Mouse (Mus musculus) subcutaneous adipose tissue, adult 2 months (tissue): ENCODE measurements around the gene Zswim9. TPM values are rescaled to one million over a fixed set of nuclear protein-coding genes. Genes with fewer than 3 reads are reported as not detected.

ENCODE experiments used
- polyA plus RNA-seq: library from polyadenylated mRNA; depleted of rRNA; stranded (reverse); fragments of >200 nt; gene quantifications from 2 replicates; pipeline ENCODE4 v1.2.3, GENCODE M21; 2012; ENCODE audit warnings: low replicate concordance; rRNA removed

Gene Zswim9
- 3.4 and 6.5 TPM in 2 replicates for polyA plus RNA-seq

GRCm38 (mm10) chr7:13278308-13278891 lies at the start of gene Zswim9:
Gene Zswim9, minus strand, starts transcription at chr7:13278721.

DNA sequence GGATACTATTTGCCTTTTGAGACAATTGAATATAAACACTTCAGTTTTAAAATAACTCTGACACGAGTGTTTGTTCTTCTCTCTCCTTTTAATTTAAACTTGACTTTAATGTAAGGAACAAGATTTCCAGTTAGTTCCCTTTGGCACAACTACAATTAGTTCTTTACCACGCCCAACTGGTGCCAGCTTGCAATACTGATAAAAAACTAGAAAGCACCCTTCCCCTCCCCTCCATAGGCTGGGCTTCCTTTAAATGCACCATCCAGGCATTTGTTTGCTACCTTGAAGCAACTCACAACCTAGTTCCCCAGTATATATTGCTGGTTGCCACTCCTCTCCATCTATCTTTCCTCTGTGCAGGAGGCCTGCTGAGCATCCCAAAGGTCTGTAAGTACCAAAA lies 45.8 kb upstream of the Zswim9 start, which contains the start of gene Pla2g4c:
Gene Pla2g4c (plus strand): TSS at position 340 of the 400 bp plus-strand sequence.

GRCm38 (mm10) chr7:13277081-13277480 lies 1.4 kb downstream of the Zswim9 start, which contains the start of gene Lig1:
Gene Lig1, plus strand, starts transcription at chr7:13277283.

GRCm38 (mm10) chr7:13212720-13213119 lies 65.8 kb downstream of the Zswim9 start, which contains the start of gene Vmn1r89:
Gene Vmn1r89, plus strand, starts transcription at chr7:13213020.

Other genes with a start within 250 kb of the Zswim9 start
- gene Chmp2a, start 243.9 kb downstream of the Zswim9 start, polyA plus RNA-seq = 100 and 104 TPM in 2 replicates
- gene Ube2m, start 240.4 kb downstream of the Zswim9 start, polyA plus RNA-seq = 232 and 241 TPM in 2 replicates
- gene Mzf1, start 224.0 kb downstream of the Zswim9 start, polyA plus RNA-seq = 0.92 and 2.7 TPM in 2 replicates
- not detected in 2 replicates for gene Vmn1r85, start 183.5 kb downstream of the Zswim9 start, polyA plus RNA-seq
- gene Vmn1r86, start 158.8 kb downstream of the Zswim9 start, polyA plus RNA-seq = not detected in 2 replicates
- gene Vmn1r87, start 138.6 kb downstream of the Zswim9 start, polyA plus RNA-seq = not detected in 2 replicates
- not detected in 2 replicates for gene Vmn1r88, start 119.2 kb downstream of the Zswim9 start, polyA plus RNA-seq
- gene Vmn1r89, start 65.7 kb downstream of the Zswim9 start, polyA plus RNA-seq = not detected in 2 replicates
- gene Lig1, start 1.4 kb downstream of the Zswim9 start, polyA plus RNA-seq = 4.2 and 14.0 TPM in 2 replicates
- gene Pla2g4c, start 45.9 kb upstream of the Zswim9 start, polyA plus RNA-seq = 0.21 and 0.59 TPM in 2 replicates
- not detected in 2 replicates for gene Cabp5, start 119.4 kb upstream of the Zswim9 start, polyA plus RNA-seq
- not detected in 2 replicates for gene Bsph1, start 172.1 kb upstream of the Zswim9 start, polyA plus RNA-seq